Mouse (Mus musculus): Measurements from ENCODE around the gene Usp53.

- TF ChIP-seq CTCF (IDR thresholded peaks at IDR 0.05; ENCODE audit: borderline replicate concordance, insufficient read depth, low read depth, low read length) (no peak), POLR2A (IDR thresholded peaks at IDR 0.05; ENCODE audit: borderline replicate concordance, insufficient read depth, low read length) (no peak)
Measured at GRCm38 (mm10) chr3:122916191-122916680, 68.1 kb downstream of the Usp53 start.
